Mouse (Mus musculus) left cerebral cortex, adult 8-10 months (tissue): ENCODE measurements at regions not wholly inside any gene's neighbourhood (a gene's known extent, or its start where the extent isn't known, plus 50 kb on each side); places are given as distances from the start of the nearest gene placed in this dataset.

Source experiments
- DNase-seq, 2 experiments: peaks; one replicate each; pipeline ENCODE4 v3.0.0; 2022; ENCODE audit warnings: low spot score in 2 of 2

GRCm38 (mm10) chr15:36427334-36427733 lies 580.2 kb downstream of the Zfp706 start:
- DNase-seq = no peak

- DNase-seq = no peak
Observed at GRCm38 (mm10) chr15:36425902-36426301, 581.7 kb downstream of the Zfp706 start.

- DNase-seq = no peak
Observed at GRCm38 (mm10) chr15:36424047-36424446, 583.5 kb downstream of the Zfp706 start.

GRCm38 (mm10) chr15:36422781-36423180 lies 584.8 kb downstream of the Zfp706 start:
- DNase-seq = no peak

- no peak for DNase-seq
Observed at GRCm38 (mm10) chr15:36419943-36420480, 587.6 kb downstream of the Zfp706 start.

- DNase-seq = peak in 1 of 2 experiments; percentile 46
Observed at GRCm38 (mm10) chr15:36417426-36417825, 590.1 kb downstream of the Zfp706 start.

- no peak for DNase-seq
Observed at GRCm38 (mm10) chr15:36415552-36416249, 591.9 kb downstream of the Zfp706 start.

- DNase-seq = no peak
Observed at GRCm38 (mm10) chr15:36412016-36412415, 595.6 kb downstream of the Zfp706 start.

GRCm38 (mm10) chr15:36405446-36405845 lies 602.1 kb downstream of the Zfp706 start:
- DNase-seq = no peak

- no peak for DNase-seq
Observed at GRCm38 (mm10) chr15:36403336-36404119, 604.0 kb downstream of the Zfp706 start.

- no peak for DNase-seq
Observed at GRCm38 (mm10) chr15:36402051-36402450, 605.5 kb downstream of the Zfp706 start.

- no peak for DNase-seq
Observed at GRCm38 (mm10) chr15:36400311-36400840, 607.2 kb downstream of the Zfp706 start.

GRCm38 (mm10) chr15:36399355-36400012 lies 608.1 kb downstream of the Zfp706 start:
- no peak for DNase-seq

- DNase-seq = no peak
Observed at GRCm38 (mm10) chr15:36398099-36398982, 609.2 kb downstream of the Zfp706 start.

GRCm38 (mm10) chr15:36396791-36397190 lies 610.8 kb downstream of the Zfp706 start:
- DNase-seq = no peak

GRCm38 (mm10) chr15:36396245-36396644 lies 611.3 kb downstream of the Zfp706 start:
- DNase-seq = no peak

- DNase-seq = no peak
Observed at GRCm38 (mm10) chr15:36395672-36396050, 611.9 kb downstream of the Zfp706 start.

- no peak for DNase-seq
Observed at GRCm38 (mm10) chr15:36394914-36395671, 612.5 kb downstream of the Zfp706 start.

GRCm38 (mm10) chr15:36389775-36390174 lies 617.8 kb downstream of the Zfp706 start:
- no peak for DNase-seq

GRCm38 (mm10) chr15:36381228-36381671 lies 626.3 kb downstream of the Zfp706 start:
- DNase-seq = no peak
